Mouse (Mus musculus) adipocyte (in vitro differentiated cells): ENCODE results near the gene Cmip.
A peak's percentile ranks its signal among the peaks of the same experiment; 100 is the strongest.

Experiments
- DNase-seq: peaks from one replicate; pipeline ENCODE4 v3.0.0-alpha.2; 2016; ENCODE audit warnings: low spot score

Gene Cmip

GRCm38 (mm10) chr8:117257821-117258575, 1.1 kb downstream of the Cmip start:
- DNase-seq, result peak; percentile 76

- peak; percentile 64 for DNase-seq
Measured at GRCm38 (mm10) chr8:117258576-117259040, 1.7 kb downstream of the Cmip start.

GRCm38 (mm10) chr8:117259431-117260001, 2.7 kb downstream of the Cmip start:
- peak; percentile 69 for DNase-seq

DNA sequence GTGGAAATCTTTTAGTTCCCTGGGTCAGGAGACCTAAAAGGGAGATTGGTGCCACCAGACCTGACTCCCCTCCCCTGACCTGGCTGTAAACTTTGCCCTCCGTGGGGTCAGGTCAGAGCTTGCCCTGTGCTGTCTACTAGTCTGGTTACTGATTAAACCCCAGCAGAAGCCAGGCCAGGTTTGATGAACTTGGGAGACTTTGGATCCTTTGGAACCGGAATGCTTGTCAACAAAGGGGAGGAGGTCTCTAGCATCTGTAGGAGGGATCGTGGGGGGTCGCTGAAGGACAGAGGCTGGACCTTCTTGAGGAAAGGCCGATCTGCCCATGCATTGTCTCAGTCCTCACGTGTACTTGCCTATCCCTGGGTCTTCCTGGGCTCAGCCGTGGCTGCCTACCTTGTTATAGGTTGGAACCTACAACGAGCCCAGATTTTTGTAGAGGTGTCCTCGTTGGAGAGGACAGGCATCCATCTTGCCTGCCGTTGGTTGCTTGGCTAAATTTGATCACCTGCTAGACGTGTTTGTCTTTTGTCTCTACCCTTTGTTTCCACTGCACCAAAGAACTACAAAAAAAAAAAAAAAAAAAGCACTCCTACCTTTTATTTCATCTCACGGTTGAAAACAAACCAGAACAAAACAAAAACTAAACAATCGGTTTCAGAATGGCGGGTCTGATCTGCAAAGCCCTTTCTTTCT, 3.5 kb downstream of the Cmip start:
- no peak for DNase-seq

DNA sequence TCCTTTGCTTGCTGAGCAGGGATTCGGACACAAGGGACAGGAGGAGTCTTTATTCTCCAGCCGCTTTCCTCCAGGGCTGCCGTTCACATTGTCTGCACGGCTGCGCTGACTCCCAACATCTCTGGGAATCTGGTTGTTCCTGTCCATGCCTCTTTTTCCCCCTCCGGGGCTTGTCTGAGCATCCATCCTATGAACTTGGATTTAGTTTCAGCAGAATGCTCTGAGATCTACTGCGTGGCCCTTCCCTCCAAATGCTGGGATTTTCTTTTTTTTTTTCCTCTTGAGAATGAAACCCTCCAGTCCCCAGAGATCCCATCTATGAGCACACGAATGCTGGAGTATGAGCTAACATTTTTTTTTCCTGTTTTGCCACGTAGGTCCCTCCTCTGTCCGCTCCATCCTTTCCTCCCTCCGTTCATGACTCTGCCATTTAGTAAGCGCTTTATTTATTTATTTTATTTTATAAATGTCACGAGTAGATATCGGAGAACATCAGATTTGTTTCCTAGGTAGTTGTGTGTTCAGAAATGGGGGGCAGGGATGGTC, 4.1 kb downstream of the Cmip start:
- DNase-seq, result no peak

GRCm38 (mm10) chr8:117261702-117262101, 4.8 kb downstream of the Cmip start:
- DNase-seq, result no peak

DNA sequence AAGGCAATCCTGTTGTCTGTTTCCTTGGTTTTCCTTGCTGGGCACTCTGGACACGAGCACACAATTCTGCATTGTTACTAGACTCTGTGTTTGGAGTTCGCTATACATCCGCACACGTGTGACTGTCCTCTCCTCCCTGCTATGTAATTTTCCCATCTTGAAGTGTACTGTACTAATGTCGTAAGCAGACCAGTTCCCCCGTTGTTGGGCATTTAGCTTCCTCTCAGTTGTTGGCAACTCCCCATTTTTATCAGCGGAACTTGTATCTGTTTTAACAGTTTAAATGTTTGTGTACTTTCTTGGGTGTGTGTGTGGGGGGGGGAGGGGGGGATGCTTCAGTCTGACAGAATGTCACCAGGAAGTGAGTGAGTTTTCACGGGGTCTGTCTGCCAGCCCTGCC, 5.8 kb downstream of the Cmip start:
- DNase-seq, result no peak

- no peak for DNase-seq
Measured at GRCm38 (mm10) chr8:117263442-117263841, 6.6 kb downstream of the Cmip start.

DNA sequence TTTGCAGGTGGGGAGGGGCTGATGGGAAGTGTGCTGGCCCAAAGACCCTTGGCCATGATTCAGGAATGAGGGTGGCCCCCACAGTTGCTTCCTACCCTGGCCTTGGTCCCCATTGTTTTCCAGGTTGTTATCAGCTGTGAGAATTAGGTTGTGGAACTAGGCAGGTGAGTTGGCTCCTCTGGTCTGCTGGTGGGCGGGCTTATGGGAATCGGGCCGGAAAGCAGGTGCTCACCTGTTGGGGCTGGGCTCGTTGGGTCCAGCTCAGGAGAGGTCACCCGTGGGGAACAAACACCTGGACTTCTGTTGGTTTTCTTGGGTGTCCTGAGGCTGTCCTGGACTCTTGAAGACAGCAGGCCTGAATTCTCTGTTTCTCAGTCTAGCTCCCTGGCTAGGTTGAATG, 8.2 kb downstream of the Cmip start:
- no peak for DNase-seq

DNA sequence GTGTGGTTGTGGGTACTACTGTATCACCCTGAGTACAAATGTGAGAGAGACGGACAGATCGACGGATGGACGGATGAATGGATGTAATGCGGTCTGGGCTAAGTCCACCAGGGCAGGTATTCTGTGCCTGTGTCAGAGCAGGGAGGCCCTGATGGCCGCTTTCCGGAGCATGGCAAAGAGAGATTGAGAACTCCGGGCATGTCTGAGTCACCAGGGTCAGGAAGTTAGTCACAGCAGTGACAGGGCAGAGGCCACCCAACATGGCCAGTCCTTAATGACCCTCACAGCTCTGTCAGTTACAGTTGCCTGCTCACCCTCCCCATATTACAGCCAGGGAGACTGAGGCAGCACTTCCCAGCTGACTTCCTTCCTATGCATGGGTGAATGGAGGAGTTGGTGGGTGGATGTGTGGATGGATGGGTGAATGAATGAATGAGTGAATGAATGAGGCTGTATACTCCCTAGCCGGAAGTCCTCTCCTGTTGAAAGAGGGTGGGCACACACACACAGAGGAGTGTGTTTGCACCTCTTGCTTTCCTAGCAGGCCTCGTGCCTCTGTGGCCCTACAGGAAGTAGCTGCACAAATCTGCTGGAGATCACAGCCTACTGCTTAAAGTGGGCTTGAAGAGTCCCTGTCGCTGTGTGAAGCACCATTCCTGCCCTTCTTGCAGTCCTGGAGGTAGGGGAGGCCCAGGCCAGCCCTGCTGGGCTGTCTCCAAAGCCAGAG, 10.7 kb downstream of the Cmip start:
- DNase-seq, result no peak

GRCm38 (mm10) chr8:117278234-117278633, 21.4 kb downstream of the Cmip start:
- DNase-seq, result no peak

DNA sequence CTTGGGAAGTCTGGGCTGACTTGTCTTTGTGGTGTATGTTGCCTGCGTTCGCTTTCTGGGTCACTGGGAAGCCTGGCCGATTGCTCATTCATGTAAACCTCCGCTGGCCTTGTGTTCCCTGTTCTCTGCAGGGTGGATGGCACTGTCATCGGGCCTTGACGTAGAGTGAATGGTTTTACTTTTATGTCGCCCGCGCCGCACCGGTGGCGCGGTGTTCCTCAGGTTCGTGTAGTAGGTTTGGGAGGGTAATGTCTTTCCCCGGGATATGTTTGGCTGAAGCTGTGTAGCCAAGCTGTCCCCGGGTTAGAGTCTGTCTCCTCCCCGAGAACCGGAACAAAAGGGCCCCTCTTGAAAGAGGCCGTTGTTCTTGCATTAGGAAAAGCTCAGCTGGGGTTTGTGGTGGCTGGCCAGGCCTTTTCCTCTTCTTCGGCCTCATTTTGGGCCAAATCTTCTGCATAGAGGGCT, 21.8 kb downstream of the Cmip start:
- no peak for DNase-seq

DNA sequence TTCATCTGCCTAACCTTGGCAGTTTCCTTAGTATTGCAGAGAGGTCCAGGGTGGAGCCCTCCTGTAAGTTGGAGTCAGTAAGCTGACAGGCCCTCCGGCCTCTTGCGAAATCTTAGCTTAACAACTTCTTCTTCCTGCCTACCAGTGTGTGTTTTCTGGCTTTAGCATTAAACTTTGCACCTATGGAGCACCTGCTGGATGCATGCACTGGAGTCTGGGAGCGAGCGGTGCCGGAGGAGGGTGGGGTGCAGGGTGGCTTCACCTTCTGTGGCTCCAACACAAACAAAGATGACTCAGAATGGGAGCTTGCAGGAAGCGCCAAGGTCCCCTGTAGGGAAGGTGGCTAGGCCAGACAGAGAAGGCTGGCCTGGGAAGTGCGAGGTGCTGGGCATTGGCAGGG, 23.6 kb downstream of the Cmip start:
- no peak for DNase-seq

- DNase-seq, result no peak
Measured at GRCm38 (mm10) chr8:117281676-117282075, 24.8 kb downstream of the Cmip start.

DNA sequence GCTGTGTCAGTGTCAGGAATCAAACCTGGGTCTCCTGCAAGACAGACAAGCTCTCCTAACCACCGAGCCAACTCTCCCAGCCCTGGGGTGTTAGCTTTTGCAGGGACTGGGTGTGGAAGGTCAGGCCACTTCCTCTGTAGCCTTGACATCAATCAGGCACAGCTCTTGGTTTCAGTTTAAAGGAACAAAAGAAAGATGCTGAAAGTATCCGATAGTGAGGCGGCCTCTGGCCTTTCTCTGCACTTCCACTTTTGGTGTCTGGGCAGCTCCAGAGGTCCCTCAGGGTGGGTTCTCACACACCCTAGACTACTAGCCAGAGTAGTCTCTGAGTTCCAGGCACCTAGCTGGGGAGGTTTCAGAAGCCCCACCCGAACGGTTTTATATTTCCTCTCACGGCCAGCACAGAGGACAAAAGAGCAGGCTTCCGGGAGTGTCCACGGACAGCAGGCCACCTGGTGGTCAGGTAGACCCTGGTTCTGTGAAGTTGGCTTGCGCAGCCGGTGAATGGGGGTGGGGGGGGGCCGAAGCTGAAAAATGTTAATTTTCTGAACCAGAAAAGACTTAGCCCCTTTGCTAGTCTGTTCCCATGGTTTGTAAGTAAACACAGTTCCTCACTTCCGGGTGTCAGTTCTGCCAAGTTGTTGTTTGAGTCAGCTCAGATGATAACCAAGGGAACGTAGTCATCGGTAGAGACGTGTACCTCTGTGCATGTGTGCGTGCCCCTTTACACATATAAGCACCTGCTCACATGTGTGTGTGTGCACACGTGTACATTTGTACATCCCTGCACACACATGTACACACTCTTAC, 25.5 kb downstream of the Cmip start:
- DNase-seq, result no peak

DNA sequence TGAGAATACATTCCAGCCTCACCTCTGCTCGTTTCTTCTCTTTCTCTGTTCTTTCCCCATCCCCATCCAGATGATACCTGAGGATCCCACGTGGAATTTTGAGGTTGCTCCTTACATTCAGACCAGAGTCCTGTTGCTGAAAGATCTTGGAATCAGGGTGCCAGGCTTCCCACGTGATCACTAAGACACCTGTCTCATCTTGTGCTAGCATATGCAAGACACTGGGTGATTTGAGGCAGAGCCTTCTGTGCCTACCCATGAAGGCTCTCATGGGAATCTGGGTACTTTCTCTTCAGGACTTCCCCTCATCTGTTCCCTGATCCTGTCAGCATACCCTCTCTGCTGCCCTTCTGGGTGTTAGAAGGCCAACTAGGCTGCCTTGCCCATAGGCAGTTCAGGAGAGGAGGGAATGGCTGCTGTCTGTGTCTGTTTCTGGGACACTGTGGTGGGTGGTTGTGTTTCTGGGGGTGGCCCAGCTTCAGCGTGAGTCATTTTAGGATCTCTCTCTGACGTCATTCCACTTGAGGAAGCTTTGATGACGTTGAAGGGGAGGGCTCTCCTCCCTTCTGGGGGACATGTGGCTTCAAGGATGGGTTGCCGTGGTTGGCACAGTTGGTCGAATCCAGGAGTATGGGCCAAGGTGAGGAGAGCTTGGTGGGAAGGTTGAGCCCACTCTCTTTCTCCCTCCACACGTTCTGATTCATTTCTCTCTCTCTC, 28.1 kb downstream of the Cmip start:
- no peak for DNase-seq

DNA sequence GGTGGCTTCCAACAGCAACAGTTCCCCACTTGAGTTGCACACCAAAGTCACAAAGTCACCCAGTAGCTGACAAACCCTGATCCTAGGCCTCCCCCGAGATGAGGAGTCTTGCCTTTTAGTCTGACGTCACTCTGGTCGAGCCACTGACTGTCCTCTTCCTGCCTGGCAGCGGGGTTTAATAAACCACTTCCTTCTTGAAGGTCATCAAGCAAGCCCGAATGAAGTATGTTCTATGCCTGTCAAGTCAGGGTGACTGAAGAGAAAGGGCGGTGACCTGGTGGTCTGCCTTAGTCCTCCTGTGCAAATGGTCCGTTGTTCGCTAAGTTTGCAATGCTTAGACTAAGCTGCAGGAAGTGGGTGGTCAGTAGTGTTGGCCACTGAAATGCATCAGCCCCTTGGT, 31.1 kb downstream of the Cmip start:
- DNase-seq, result no peak

- DNase-seq, result no peak
Measured at GRCm38 (mm10) chr8:117289016-117289415, 32.2 kb downstream of the Cmip start.

- DNase-seq, result peak; percentile 73
Measured at GRCm38 (mm10) chr8:117290506-117290905, 33.6 kb downstream of the Cmip start.

GRCm38 (mm10) chr8:117292262-117292661, 35.4 kb downstream of the Cmip start:
- no peak for DNase-seq

DNA sequence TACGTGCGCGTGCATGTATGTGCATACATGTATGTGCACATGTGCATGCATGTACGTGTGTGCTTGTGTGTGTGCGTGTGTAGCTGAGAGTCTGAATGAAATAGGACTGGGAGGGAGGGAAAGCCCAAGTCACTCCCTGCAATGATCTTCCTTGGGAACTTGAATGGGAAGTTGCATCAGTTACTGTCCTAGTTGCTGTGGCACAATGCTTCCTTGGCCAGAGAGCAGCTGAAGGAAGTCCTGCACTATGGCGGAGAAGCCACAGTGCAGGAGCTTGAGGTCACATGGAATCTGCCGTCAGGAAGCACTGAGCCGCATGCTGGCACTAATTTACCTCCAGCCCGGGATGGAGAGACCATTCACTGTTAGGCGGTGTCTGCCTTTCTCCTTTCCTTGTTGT, 37.9 kb downstream of the Cmip start:
- peak; percentile 54 for DNase-seq
